Mouse (Mus musculus): ENCODE data around the gene Lrp5. TPM values are rescaled to one million over a fixed set of nuclear protein-coding genes. Genes with fewer than 3 reads are reported as not detected.

The Lrp5 gene
- polyA plus RNA-seq (2015; fragmentation: Nextera tagmentation; extraction: Ambion mirVana), result 2.3 TPM in 2 replicates

- Histone ChIP-seq H3K36me3 (no peaks in the 10 kb centered on the region), H3K9me3 (no peaks in the 10 kb centered on the region), H3K4me2 (replicated peaks) (peak within 1 kb of the TSS; percentile 97), H3K27me3 (no peaks in the 10 kb centered on the region), H3K27ac (replicated peaks) (peak within 1 kb of the TSS; percentile 49), H3K4me1 (peaks cover 37% of the 10 kb centered on the region), H3K4me3 (peak within 1 kb of the TSS; percentile 92), H3K9ac (replicated peaks) (peak within 1 kb of the TSS; percentile 78)
- WGBS, result under 1% methylated on average over 51 of the region's 83 CpGs
- peak; percentile 49 for ATAC-seq (replicated peaks)
Measured at GRCm38 (mm10) chr19:3686215-3686894, at the start of gene Lrp5. Lrp5 (minus strand) TSS chr19:3686564.

GRCm38 (mm10) chr19:3736001-3736400 is 49.6 kb upstream of the Lrp5 start:
- 88% methylated on average over 3 of the region's 3 CpGs for WGBS
- no peak overlapping the region for H3K4me2 ChIP-seq (replicated peaks)

GRCm38 (mm10) chr19:3730781-3731646 is 44.6 kb upstream of the Lrp5 start:
- Histone ChIP-seq H3K9ac (replicated peaks) (no peak overlapping the region), H3K27ac (replicated peaks) (no peak overlapping the region), H3K4me1 (no peaks in the 10 kb centered on the region), H3K9me3 (no peaks in the 10 kb centered on the region), H3K36me3 (no peaks in the 10 kb centered on the region), H3K4me2 (replicated peaks) (no peak overlapping the region), H3K27me3 (no peaks in the 10 kb centered on the region), H3K4me3 (no peak overlapping the region)
- WGBS, result 83% methylated on average over 7 of the region's 7 CpGs
- ATAC-seq (replicated peaks), result no peak

More at GRCm38 (mm10) chr19:3736001-3736400, 49.6 kb upstream of the Lrp5 start:
- ATAC-seq (replicated peaks), result no peak
- H3K9me3 ChIP-seq, result no peaks in the 10 kb centered on the region
- no peak overlapping the region for H3K4me3 ChIP-seq
- no peak overlapping the region for H3K27ac ChIP-seq (replicated peaks)
- no peaks in the 10 kb centered on the region for H3K4me1 ChIP-seq
- no peak overlapping the region for H3K9ac ChIP-seq (replicated peaks)
- H3K27me3 ChIP-seq, result no peaks in the 10 kb centered on the region
- H3K36me3 ChIP-seq, result no peaks in the 10 kb centered on the region

GRCm38 (mm10) chr19:3728901-3729300 is 42.5 kb upstream of the Lrp5 start:
- no peak for ATAC-seq (replicated peaks)
- Histone ChIP-seq H3K9ac (replicated peaks) (no peak overlapping the region), H3K4me2 (replicated peaks) (no peak overlapping the region), H3K36me3 (no peaks in the 10 kb centered on the region), H3K4me1 (no peaks in the 10 kb centered on the region), H3K27ac (replicated peaks) (no peak overlapping the region), H3K9me3 (no peaks in the 10 kb centered on the region), H3K27me3 (no peaks in the 10 kb centered on the region), H3K4me3 (no peak overlapping the region)
- WGBS, result 80% methylated on average over 2 of the region's 2 CpGs

- Histone ChIP-seq H3K9me3 (no peaks in the 10 kb centered on the region), H3K4me1 (no peaks in the 10 kb centered on the region), H3K4me2 (replicated peaks) (no peak overlapping the region), H3K27me3 (no peaks in the 10 kb centered on the region), H3K36me3 (no peaks in the 10 kb centered on the region), H3K4me3 (no peak overlapping the region), H3K27ac (replicated peaks) (no peak overlapping the region), H3K9ac (replicated peaks) (no peak overlapping the region)
- ATAC-seq (replicated peaks), result no peak
- 17% methylated on average over 1 of the region's 1 CpGs for WGBS
Measured at GRCm38 (mm10) chr19:3724779-3725178, 38.4 kb upstream of the Lrp5 start.

- H3K9ac ChIP-seq (replicated peaks), result no peak overlapping the region
- H3K4me3 ChIP-seq, result no peak overlapping the region
- WGBS, result 79% methylated on average over 4 of the region's 4 CpGs
- no peaks in the 10 kb centered on the region for H3K36me3 ChIP-seq
- peaks cover 7% of the 10 kb centered on the region for H3K4me1 ChIP-seq
- no peak overlapping the region for H3K27ac ChIP-seq (replicated peaks)
- H3K9me3 ChIP-seq, result no peaks in the 10 kb centered on the region
- H3K4me2 ChIP-seq (replicated peaks), result no peak overlapping the region
- no peak for ATAC-seq (replicated peaks)
- no peaks in the 10 kb centered on the region for H3K27me3 ChIP-seq
Measured at GRCm38 (mm10) chr19:3723904-3724303, 37.5 kb upstream of the Lrp5 start.

GRCm38 (mm10) chr19:3723170-3723569 is 36.8 kb upstream of the Lrp5 start:
- H3K4me3 ChIP-seq, result no peak overlapping the region
- no peaks in the 10 kb centered on the region for H3K27me3 ChIP-seq
- peaks cover 7% of the 10 kb centered on the region for H3K4me1 ChIP-seq
- H3K27ac ChIP-seq (replicated peaks), result no peak overlapping the region
- H3K36me3 ChIP-seq, result no peaks in the 10 kb centered on the region
- ATAC-seq (replicated peaks), result no peak
- 95% methylated on average over 9 of the region's 9 CpGs for WGBS
- no peak overlapping the region for H3K9ac ChIP-seq (replicated peaks)
- no peaks in the 10 kb centered on the region for H3K9me3 ChIP-seq
- H3K4me2 ChIP-seq (replicated peaks), result no peak overlapping the region

- peak; percentile 52 for ATAC-seq (replicated peaks)
- WGBS, result 1% methylated on average over 27 of the region's 27 CpGs
- peak overlapping the region; percentile 31 for H3K9ac ChIP-seq (replicated peaks)
- H3K9me3 ChIP-seq, result no peaks in the 10 kb centered on the region
- peak overlapping the region; percentile 41 for H3K4me3 ChIP-seq
- peaks cover 31% of the 10 kb centered on the region for H3K36me3 ChIP-seq
- peaks cover 7% of the 10 kb centered on the region for H3K4me1 ChIP-seq
- no peaks in the 10 kb centered on the region for H3K27me3 ChIP-seq
- peak overlapping the region; percentile 77 for H3K4me2 ChIP-seq (replicated peaks)
- no peak overlapping the region for H3K27ac ChIP-seq (replicated peaks)
Measured at GRCm38 (mm10) chr19:3719362-3719891, 33.1 kb upstream of the Lrp5 start.

- H3K4me3 ChIP-seq, result peak overlapping the region; percentile 41
- peaks cover 7% of the 10 kb centered on the region for H3K4me1 ChIP-seq
- no peaks in the 10 kb centered on the region for H3K9me3 ChIP-seq
- peaks cover 31% of the 10 kb centered on the region for H3K36me3 ChIP-seq
- 43% methylated on average over 19 of the region's 19 CpGs for WGBS
- peak overlapping the region; percentile 31 for H3K9ac ChIP-seq (replicated peaks)
- H3K27ac ChIP-seq (replicated peaks), result no peak overlapping the region
- peak; percentile 81 for ATAC-seq (replicated peaks)
- H3K27me3 ChIP-seq, result no peaks in the 10 kb centered on the region
- H3K4me2 ChIP-seq (replicated peaks), result peak overlapping the region; percentile 77
Measured at GRCm38 (mm10) chr19:3718481-3719361, 32.4 kb upstream of the Lrp5 start.

GRCm38 (mm10) chr19:3714381-3714780 is 28.0 kb upstream of the Lrp5 start:
- no peak overlapping the region for H3K9ac ChIP-seq (replicated peaks)
- no peak for ATAC-seq (replicated peaks)
- H3K9me3 ChIP-seq, result no peaks in the 10 kb centered on the region
- no peak overlapping the region for H3K4me3 ChIP-seq
- peaks cover 7% of the 10 kb centered on the region for H3K4me1 ChIP-seq
- no peak overlapping the region for H3K27ac ChIP-seq (replicated peaks)
- WGBS, result 95% methylated on average over 6 of the region's 6 CpGs
- H3K36me3 ChIP-seq, result peaks cover 31% of the 10 kb centered on the region
- H3K4me2 ChIP-seq (replicated peaks), result no peak overlapping the region
- H3K27me3 ChIP-seq, result no peaks in the 10 kb centered on the region

GRCm38 (mm10) chr19:3710436-3710835 is 24.1 kb upstream of the Lrp5 start:
- Histone ChIP-seq H3K4me3 (no peak overlapping the region), H3K27ac (replicated peaks) (no peak overlapping the region), H3K9ac (replicated peaks) (no peak overlapping the region), H3K9me3 (no peaks in the 10 kb centered on the region), H3K4me1 (peaks cover 17% of the 10 kb centered on the region), H3K36me3 (peaks cover 6% of the 10 kb centered on the region), H3K27me3 (no peaks in the 10 kb centered on the region), H3K4me2 (replicated peaks) (no peak overlapping the region)
- no peak for ATAC-seq (replicated peaks)
- 91% methylated on average over 2 of the region's 2 CpGs for WGBS

Data from forebrain, embryonic 15.5 days (tissue).